Mouse (Mus musculus) testis, adult 10 weeks (tissue): Measurements from ENCODE around the gene Gsk3a. TPM values are rescaled to one million over a fixed set of nuclear protein-coding genes. Genes with fewer than 3 reads are reported as not detected.

Experiments
- polyA plus RNA-seq: library from polyadenylated mRNA; stranded (reverse); fragments of 350-450 nt; fragmentation: Illumina TruSeq; extraction: RNeasy Lipid Tissue Mini Kit (QIAGEN cat#74804); gene quantifications from one replicate; pipeline ENCODE4 v1.2.3, GENCODE M21; 2014; ENCODE audit warnings: low read depth, low replicate concordance

Gsk3a gene
- 10.8 TPM for polyA plus RNA-seq

DNA sequence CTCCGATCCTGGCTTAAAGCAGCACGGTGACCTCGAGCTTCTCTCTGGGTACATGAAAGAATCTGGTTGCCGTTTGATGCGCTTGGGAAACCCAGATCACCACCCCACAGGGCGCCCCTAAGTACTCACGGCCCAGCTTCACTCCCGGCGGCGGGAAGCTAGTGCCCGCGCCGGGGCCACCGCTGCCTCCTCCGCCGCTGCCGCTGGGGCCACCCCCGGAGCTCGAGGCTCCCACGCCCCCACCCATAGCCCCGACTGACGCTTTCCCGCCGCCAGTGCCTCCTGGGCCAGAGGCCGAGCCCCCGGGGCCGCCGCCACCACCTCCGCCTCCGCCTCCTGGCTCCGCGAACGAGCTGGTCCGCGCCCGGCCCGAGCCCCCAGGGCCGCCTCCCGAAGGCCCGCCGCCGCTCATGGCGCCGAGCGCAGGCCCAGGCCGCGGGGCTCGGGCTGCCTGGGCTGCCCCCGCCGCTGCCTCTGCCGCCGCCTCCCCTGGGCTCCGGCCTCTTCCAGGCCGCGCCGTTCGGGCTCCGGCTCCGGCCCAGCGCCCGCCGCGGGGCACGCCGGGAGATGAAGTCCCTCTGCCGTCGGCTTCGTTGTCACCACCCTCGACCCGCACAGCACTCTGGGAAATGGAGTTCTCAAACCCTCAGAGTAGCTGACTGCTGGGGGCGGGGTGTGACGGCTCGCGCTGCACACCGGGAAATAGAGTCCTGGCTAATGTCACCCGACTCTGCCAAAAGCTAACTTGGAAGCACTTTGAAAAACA, at the start of gene Gsk3a:
TSS of gene Gsk3a (minus strand) at position 603 of the 766 bp plus-strand sequence.

GRCm38 (mm10) chr7:25267301-25267750, 29.7 kb upstream of the Gsk3a start, which contains the start of gene Cic:
TSS of gene Cic (plus strand) at chr7:25267704.

GRCm38 (mm10) chr7:25250141-25250972, 12.7 kb upstream of the Gsk3a start, which contains the start of gene Erf:
TSS of gene Erf (minus strand) at chr7:25250761.

GRCm38 (mm10) chr7:25221102-25221883, 16.4 kb downstream of the Gsk3a start, which contains the start of gene Zfp526:
TSS of gene Zfp526 (plus strand) at chr7:25221425.

GRCm38 (mm10) chr7:25220457-25221101, 17.1 kb downstream of the Gsk3a start, which contains the start of gene Dedd2:
TSS of gene Dedd2 (minus strand) at chr7:25220615.

GRCm38 (mm10) chr7:25179606-25180161, 58.0 kb downstream of the Gsk3a start, which contains the start of gene Pou2f2:
TSS of gene Pou2f2 (minus strand) at chr7:25179726.

Other genes starting within 250 kb of the Gsk3a start
- gene Atp1a3, start 231.9 kb downstream of the Gsk3a start, polyA plus RNA-seq = 0.17 TPM
- gene Grik5, start 165.5 kb downstream of the Gsk3a start, polyA plus RNA-seq = 2.1 TPM
- gene Zfp574, start 165.3 kb downstream of the Gsk3a start, polyA plus RNA-seq = 4.3 TPM
- 3.8 TPM for gene Pou2f2, start 58.1 kb downstream of the Gsk3a start, polyA plus RNA-seq
- 0.43 TPM for gene Dedd2, start 17.2 kb downstream of the Gsk3a start, polyA plus RNA-seq
- 2.7 TPM for gene Zfp526, start 16.4 kb downstream of the Gsk3a start, polyA plus RNA-seq
- 2.1 TPM for gene Erf, start 12.9 kb upstream of the Gsk3a start, polyA plus RNA-seq
- gene Cic, start 29.9 kb upstream of the Gsk3a start, polyA plus RNA-seq = 10.1 TPM
- 1.5 TPM for gene Pafah1b3, start 60.1 kb upstream of the Gsk3a start, polyA plus RNA-seq
- gene Prr19, start 63.6 kb upstream of the Gsk3a start, polyA plus RNA-seq = 2.0 TPM
- gene Tmem145, start 68.3 kb upstream of the Gsk3a start, polyA plus RNA-seq = 0.10 TPM
- gene Megf8, start 79.3 kb upstream of the Gsk3a start, polyA plus RNA-seq = 0.67 TPM
- not detected for gene Cnfn, start 131.9 kb upstream of the Gsk3a start, polyA plus RNA-seq
- gene Lipe, start 160.9 kb upstream of the Gsk3a start, polyA plus RNA-seq = 327 TPM
- not detected for gene Cxcl17, start 175.0 kb upstream of the Gsk3a start, polyA plus RNA-seq
- gene Ceacam1, start 239.8 kb upstream of the Gsk3a start, polyA plus RNA-seq = 0.53 TPM